16 mouse cellular contexts compared by ENCODE assay signal in the genomic region with DNA sequence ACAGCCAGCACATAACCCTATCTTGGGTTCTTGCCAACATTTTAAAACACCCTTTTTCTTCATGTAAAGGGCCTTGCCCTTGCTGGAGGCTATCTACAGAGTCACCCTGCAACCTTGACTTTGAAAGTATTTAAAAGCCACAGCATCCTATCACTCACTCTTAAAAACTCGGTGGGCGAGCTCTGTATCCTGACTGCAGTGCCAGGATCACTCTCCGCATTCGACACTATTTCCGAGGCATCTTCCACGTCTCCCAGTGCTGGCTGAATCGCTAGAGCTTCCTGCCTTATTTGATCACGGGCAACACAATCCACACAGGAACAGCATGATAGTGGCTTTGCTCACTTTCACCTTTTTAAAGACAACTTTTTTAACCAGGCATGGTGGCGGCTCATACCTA. TPM values are rescaled to one million over a fixed set of nuclear protein-coding genes. Genes with fewer than 3 reads are reported as not detected.
DNase-seq lines count a peak whose midpoint lies in the region; ATAC-seq and TF ChIP-seq lines count a peak whose summit lies in the region.
"Had no signal": no experiment of that assay in that cellular context is flagged by ENCODE, and none has a peak within 500 bp of the region (broad histone marks: within the 10 kb centered on the region; RNA-seq: fewer than 3 reads in every experiment).

No protein-coding gene starts in this region.

- no peaks in the 10 kb centered on the region for H3K27me3 ChIP-seq in heart, embryonic 10.5 days (ENCODE audit: insufficient read depth, poor library complexity, severe bottlenecking)
- H3K27me3 ChIP-seq in hindbrain, embryonic 13.5 days: no peaks in the 10 kb centered on the region
- no peaks in the 10 kb centered on the region for H3K27me3 ChIP-seq in hindbrain, embryonic 12.5 days
- H3K27me3 ChIP-seq: midbrain, embryonic 12.5 days had no signal

- H3K9me3 ChIP-seq in heart, embryonic 10.5 days: no peaks in the 10 kb centered on the region
- no peaks in the 10 kb centered on the region for H3K9me3 ChIP-seq in hindbrain, embryonic 13.5 days
- no peaks in the 10 kb centered on the region for H3K9me3 ChIP-seq in hindbrain, embryonic 12.5 days (replicated peaks)
- H3K9me3 ChIP-seq: embryonic facial prominence, embryonic 10.5 days; G1E; midbrain, embryonic 12.5 days had no signal

- TF ChIP-seq POLR2A in cortical plate, adult 2 months (IDR thresholded peaks at IDR 0.05; ENCODE audit: extremely low read depth, insufficient read depth, low read length): no peak

- H3K36me3 ChIP-seq in heart, embryonic 10.5 days: peaks cover 15% of the 10 kb centered on the region
- peaks cover 15% of the 10 kb centered on the region for H3K36me3 ChIP-seq in hindbrain, embryonic 13.5 days
- peaks cover 9% of the 10 kb centered on the region; the same call in 1 of the 2 replicates for H3K36me3 ChIP-seq in hindbrain, embryonic 12.5 days

- H3K9ac ChIP-seq in hindbrain, embryonic 13.5 days: peak overlapping the region; percentile 61; the same call in 1 of the 2 replicates
- H3K9ac ChIP-seq in hindbrain, embryonic 12.5 days: no peak overlapping the region
- H3K9ac ChIP-seq: liver, embryonic 14.5 days; midbrain, embryonic 12.5 days had no signal

- H3K27ac ChIP-seq in heart, embryonic 10.5 days: peak overlapping the region; percentile 59
- peak overlapping the region; percentile 13; the same call in 1 of the 2 replicates for H3K27ac ChIP-seq in hindbrain, embryonic 13.5 days
- no peak overlapping the region for H3K27ac ChIP-seq in hindbrain, embryonic 12.5 days
- peak overlapping the region; percentile 30 for H3K27ac ChIP-seq in cortical plate, adult 2 months (ENCODE audit: insufficient read depth, low read length)
- H3K27ac ChIP-seq: embryonic facial prominence, embryonic 10.5 days; liver, embryonic 14.5 days; midbrain, embryonic 12.5 days had no signal

- WGBS in heart, embryonic 10.5 days: 59% methylated on average over 9 of the region's 9 CpGs
- 79% methylated on average over 9 of the region's 9 CpGs for WGBS in hindbrain, embryonic 13.5 days
- WGBS in hindbrain, embryonic 12.5 days: 80% methylated on average over 9 of the region's 9 CpGs

- ATAC-seq in hindbrain, embryonic 13.5 days (ENCODE audit: low FRiP score): no peak
- ATAC-seq in hindbrain, embryonic 12.5 days (ENCODE audit: low FRiP score): no peak
- no peak for ATAC-seq in inflammation-experienced regulatory T-cells, adult 6 months
- ATAC-seq: intestine, embryonic 16.5 days had no signal

- peaks cover 96% of the 10 kb centered on the region for H3K4me1 ChIP-seq in heart, embryonic 10.5 days
- peaks cover 81% of the 10 kb centered on the region for H3K4me1 ChIP-seq in hindbrain, embryonic 13.5 days (replicated peaks)
- H3K4me1 ChIP-seq in hindbrain, embryonic 12.5 days: peaks cover 76% of the 10 kb centered on the region
- H3K4me1 ChIP-seq in cortical plate, adult 2 months (ENCODE audit: control insufficient read depth, insufficient read depth, low read length): peaks cover 26% of the 10 kb centered on the region

- no peak for DNase-seq in heart, embryonic 10.5 days (ENCODE audit: low spot score)
- no peak for DNase-seq in heart, postnatal 10 days
- peak; percentile 36 for DNase-seq in 416B (ENCODE audit: low read depth)
- DNase-seq: kidney, postnatal 10 days; right cerebral cortex, adult 18-20 months; thymus, adult 2 months had no signal

- intact Hi-C loops in heart, postnatal 10 days (cut with DNase I): no loop called here

- H3K4me3 ChIP-seq in heart, embryonic 10.5 days: 0 out of 2 replicates have a peak overlapping the region, but pooled peaks have one; percentile 5
- no peak overlapping the region for H3K4me3 ChIP-seq in hindbrain, embryonic 13.5 days
- no peak overlapping the region for H3K4me3 ChIP-seq in hindbrain, embryonic 12.5 days
- no peak overlapping the region for H3K4me3 ChIP-seq in cortical plate, adult 2 months (ENCODE audit: insufficient read depth, low read length)
- H3K4me3 ChIP-seq: embryonic facial prominence, embryonic 10.5 days; midbrain, embryonic 12.5 days; myocyte had no signal

- H3K4me2 ChIP-seq in hindbrain, embryonic 13.5 days: 0 out of 2 replicates have a peak overlapping the region, but pooled peaks have one; percentile 8
- H3K4me2 ChIP-seq in hindbrain, embryonic 12.5 days (replicated peaks): no peak overlapping the region
- H3K4me2 ChIP-seq: midbrain, embryonic 12.5 days had no signal

- TF ChIP-seq CTCF in cortical plate, adult 2 months (IDR thresholded peaks at IDR 0.05; ENCODE audit: extremely low read depth, insufficient read depth, low read length): no peak

RNA-seq across cellular contexts. Expression of a gene that starts 14.1 kb away (rescaled TPM):
- 54.0 and 61.4 TPM in 2 replicates for polyA plus RNA-seq in heart, embryonic 10.5 days (2016; fragmentation: Nextera tagmentation; extraction: Ambion mirVana)
- total RNA-seq in heart, postnatal 10 days (2021): 10 to 100 TPM; 38.0 to 46.7 TPM
- polyA plus RNA-seq in hindbrain, embryonic 13.5 days (2015; fragmentation: Nextera tagmentation; extraction: Ambion mirVana): 79.3 and 84.7 TPM in 2 replicates
- 70.8 and 78.6 TPM in 2 replicates for polyA plus RNA-seq in hindbrain, embryonic 12.5 days (2016; fragmentation: Nextera tagmentation; extraction: Ambion mirVana)
- polyA plus RNA-seq in cortical plate, adult 2 months (2012; rRNA removed): 48.4 and 48.7 TPM in 2 replicates
- 10 to 100 TPM; 18.4 to 21.9 (median 18.7) TPM for polyA plus RNA-seq in inflammation-experienced regulatory T-cells, adult 6 months (2017; shearing (Covaris generic))

RNA-seq across cellular contexts. Expression of a gene that starts 44.5 kb away (rescaled TPM):
- polyA plus RNA-seq in heart, embryonic 10.5 days (2016; fragmentation: Nextera tagmentation; extraction: Ambion mirVana): 6.5 and 8.4 TPM in 2 replicates
- total RNA-seq in heart, postnatal 10 days (2021): 10 to 100 TPM; 26.1 to 41.6 TPM
- polyA plus RNA-seq in hindbrain, embryonic 13.5 days (2015; fragmentation: Nextera tagmentation; extraction: Ambion mirVana): 21.4 and 25.5 TPM in 2 replicates
- 14.4 and 20.4 TPM in 2 replicates for polyA plus RNA-seq in hindbrain, embryonic 12.5 days (2016; fragmentation: Nextera tagmentation; extraction: Ambion mirVana)
- 42.1 and 46.6 TPM in 2 replicates for polyA plus RNA-seq in cortical plate, adult 2 months (2012; rRNA removed)
- 10 to 100 TPM in 2 of 3 experiments, 1 to 10 TPM in 1; 5.9 to 20.1 (median 14.8) TPM for polyA plus RNA-seq in inflammation-experienced regulatory T-cells, adult 6 months (2017; shearing (Covaris generic))
